Mouse (Mus musculus) forelimb bud, embryonic 11.5 days (tissue): Measurements from ENCODE around the gene Cnot6.

Experiments used
- DNase-seq: peaks from one replicate; pipeline ENCODE4 v3.0.0-alpha.2; 2012; ENCODE audit warnings: low read depth, low spot score

Cnot6 gene

GRCm38 (mm10) chr11:49712555-49713335 is at the start of gene Cnot6:
Cnot6 (minus strand) TSS chr11:49712723.
- peak; percentile 98 for DNase-seq

DNA sequence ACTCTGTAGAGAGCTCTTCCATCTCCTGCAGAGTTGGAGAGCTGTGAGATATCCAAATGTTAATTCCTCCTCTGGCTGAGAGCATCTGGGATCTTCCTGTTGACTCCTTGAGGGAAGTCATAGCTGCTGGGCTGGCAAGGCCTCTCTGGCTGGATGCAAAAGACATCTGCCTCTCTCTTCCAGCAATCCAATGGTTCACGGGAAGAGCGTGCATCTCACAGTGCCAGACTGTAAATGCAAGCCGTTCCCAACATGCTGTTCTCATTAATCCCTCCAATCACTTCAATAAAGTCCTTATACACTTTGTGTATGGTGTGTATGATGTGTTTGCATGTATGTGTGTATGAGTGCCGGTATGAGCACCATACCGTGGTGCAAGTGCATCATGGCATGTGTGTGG is 48.6 kb upstream of the Cnot6 start:
- DNase-seq: no peak

- no peak for DNase-seq
These were observed 45.6 kb upstream of the Cnot6 start for GRCm38 (mm10) chr11:49758096-49758495.

- no peak for DNase-seq
These were observed 42.6 kb upstream of the Cnot6 start for GRCm38 (mm10) chr11:49754958-49755665.

GRCm38 (mm10) chr11:49746756-49747155 is 34.2 kb upstream of the Cnot6 start:
- no peak for DNase-seq

- no peak for DNase-seq
These were observed 33.3 kb upstream of the Cnot6 start for GRCm38 (mm10) chr11:49745839-49746238.

- DNase-seq: no peak
These were observed 32.5 kb upstream of the Cnot6 start for GRCm38 (mm10) chr11:49744981-49745380.

DNA sequence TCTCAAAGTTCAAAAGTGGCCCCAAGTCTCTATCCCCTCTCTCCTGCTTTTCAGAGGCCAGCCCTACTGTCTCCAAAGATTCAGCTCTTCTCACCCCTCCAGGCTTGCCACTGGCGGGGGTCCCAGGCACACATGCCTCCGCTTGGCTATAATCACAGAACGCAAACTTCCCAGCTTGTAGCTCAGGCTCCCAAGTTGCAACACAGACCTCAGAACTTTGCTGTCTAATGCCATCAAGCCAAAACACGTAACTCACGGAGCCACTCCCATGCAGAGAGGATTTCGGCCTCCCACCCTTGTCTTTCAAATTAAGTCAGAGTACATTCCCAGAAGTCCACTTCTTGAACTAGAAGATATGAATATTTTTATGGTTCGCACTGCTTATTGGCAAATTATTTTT is 31.1 kb upstream of the Cnot6 start:
- DNase-seq: no peak

- no peak for DNase-seq
These were observed 29.7 kb upstream of the Cnot6 start for GRCm38 (mm10) chr11:49742248-49742647.

- DNase-seq: no peak
These were observed 27.3 kb upstream of the Cnot6 start for GRCm38 (mm10) chr11:49739776-49740175.

DNA sequence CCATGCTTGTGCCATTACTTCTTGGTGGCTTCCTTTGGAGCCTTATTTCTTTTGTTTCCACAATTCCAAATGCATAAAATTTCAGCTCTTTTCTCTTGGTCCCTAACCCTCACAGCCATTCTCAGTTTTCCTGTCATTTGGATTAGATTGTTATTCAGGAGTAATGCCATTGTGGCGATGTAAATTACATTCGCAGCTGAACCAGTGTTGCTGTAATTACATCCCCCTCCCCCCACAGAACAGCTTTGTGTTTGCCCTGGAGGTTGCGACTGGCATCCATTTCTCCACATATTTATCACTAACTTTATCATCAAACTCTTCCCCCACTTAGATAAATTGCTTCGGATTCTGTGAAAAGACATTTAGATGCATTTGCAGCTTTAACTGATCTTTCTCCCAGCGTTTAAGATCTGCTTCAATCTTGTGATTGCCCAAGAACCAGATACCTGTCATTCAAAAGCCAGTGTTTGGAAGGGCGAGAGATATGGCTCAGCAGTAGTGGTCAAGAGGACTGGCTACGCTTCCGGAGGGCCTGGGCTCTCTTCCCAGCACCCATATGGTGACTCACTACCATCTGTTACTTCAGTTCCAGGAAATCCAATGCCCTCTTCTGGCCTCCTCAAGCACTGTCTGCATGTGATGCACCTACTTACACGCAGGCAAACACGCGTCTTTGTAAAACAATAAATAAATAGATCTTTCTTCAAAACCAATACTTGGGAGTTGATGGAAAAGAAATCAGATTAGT is 26.3 kb upstream of the Cnot6 start:
- no peak for DNase-seq

DNA sequence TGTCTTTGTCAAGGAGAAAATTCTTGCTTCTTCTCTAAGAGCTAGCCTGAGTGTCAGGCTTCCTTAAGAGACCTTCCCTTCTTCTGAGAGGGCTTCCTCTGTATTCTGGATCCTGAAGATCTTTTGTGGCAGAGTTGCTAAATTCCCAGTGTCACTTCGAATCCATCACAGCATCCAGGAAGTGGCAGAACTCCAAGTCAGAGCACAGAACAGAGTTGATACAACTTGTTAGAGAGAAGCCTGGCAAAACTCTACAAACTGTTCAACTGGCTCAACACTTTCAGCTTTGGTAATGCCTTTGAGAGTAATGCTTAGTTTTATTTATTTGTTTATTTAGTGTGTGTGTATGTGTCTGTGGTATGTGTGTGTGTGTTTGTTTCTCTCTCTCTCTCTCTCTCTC is 25.1 kb upstream of the Cnot6 start:
- DNase-seq: no peak

- DNase-seq: no peak
These were observed 22.2 kb upstream of the Cnot6 start for GRCm38 (mm10) chr11:49734771-49735170.

GRCm38 (mm10) chr11:49730275-49730948 is 17.9 kb upstream of the Cnot6 start:
- no peak for DNase-seq

DNA sequence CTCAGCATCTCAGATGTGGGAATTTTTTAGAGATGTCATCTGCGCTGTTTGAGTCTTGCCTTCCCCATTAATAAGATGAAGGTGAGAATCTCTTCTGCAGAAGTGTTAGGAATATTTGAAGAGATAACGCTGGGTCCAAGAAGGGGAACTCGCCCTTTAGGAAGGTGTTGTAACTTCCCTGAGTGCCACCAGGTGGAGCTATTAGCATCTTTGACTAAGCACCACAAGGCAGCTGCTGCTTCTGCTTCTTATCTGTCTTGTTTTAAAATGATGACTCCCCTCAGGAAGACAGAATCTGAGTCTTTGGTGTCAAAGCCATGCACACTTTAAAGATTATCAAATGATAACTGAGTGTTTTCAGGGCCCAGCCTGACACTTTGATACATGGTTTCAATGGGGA is 15.4 kb upstream of the Cnot6 start:
- DNase-seq: peak; percentile 40

- no peak for DNase-seq
These were observed 14.3 kb upstream of the Cnot6 start for GRCm38 (mm10) chr11:49726800-49727199.

DNA sequence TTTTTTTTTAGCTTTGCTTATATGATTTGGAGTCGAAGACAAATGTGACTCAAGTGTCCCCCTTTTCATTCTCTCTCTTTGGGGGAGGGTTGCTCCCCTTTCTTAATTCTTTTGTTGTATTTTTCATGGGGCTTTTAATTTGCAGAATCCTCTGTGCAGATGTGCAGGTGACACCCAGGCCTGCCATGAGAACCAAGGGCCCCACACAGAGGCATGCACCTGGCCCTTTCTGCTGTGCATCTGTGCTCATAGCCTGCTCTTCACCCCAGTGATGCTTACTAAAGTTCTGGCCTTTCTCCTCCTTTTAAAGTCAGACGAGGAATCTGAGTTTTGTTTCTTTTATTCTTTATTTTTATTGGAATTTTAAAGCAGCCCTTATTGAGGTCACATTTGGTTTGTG is 12.2 kb upstream of the Cnot6 start:
- no peak for DNase-seq

GRCm38 (mm10) chr11:49723281-49723680 is 10.8 kb upstream of the Cnot6 start:
- no peak for DNase-seq

DNA sequence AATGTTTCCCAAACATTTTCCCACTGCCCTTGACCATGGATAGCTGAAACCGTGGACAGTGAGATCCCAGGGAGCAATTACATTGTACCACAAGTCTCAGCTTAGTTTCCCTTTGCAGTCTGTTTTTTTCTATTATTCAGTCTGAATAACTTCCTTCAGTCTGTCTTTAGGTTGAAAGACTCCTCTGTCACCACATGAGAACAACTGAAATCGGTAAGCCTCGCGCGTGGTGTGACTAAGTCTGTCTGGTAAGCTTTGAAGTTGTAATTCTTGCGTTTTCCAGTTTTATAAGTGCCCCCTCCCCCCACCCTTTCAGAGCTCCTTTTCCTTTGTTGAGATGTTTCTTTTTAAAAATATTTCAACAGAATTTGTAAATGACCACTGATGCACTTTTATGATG is 10.2 kb upstream of the Cnot6 start:
- DNase-seq: no peak

GRCm38 (mm10) chr11:49721358-49721757 is 8.8 kb upstream of the Cnot6 start:
- no peak for DNase-seq

DNA sequence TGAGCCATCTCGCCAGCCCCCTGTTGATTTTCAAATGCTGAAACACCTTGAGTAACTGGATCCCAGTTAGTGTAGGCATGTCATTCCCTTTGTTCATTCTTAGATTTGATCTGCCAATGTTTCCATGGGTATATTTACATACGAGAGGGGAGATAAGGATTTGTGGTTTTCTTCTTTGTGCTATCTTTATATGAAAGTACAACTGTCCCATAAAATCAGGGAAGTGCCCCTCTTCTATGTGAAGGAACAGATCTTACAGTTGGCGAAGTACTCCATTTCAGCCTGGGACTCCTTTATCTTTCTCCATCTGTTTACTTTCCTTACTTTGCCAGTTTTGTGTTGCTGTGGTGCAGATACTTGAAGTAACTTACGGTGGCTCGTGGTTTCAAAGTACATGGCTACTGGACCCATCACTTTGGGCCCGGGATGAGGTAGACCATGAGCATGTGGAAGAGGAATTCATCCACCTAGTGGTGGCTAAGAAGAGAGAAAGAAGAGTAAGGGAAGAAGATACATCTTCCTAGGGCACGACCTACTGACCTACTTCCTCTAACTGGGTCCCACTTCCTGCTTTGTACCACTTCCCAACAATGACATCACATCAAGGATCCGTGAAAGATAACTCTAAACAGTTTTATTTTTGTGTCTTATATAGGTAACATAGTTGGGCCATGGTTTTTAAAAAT is 7.1 kb upstream of the Cnot6 start:
- no peak for DNase-seq
